Mouse (Mus musculus): Measurements from ENCODE around the gene Gm10972. TPM values are rescaled to one million over a fixed set of nuclear protein-coding genes. Genes with fewer than 3 reads are reported as not detected.
"Not testable (repeated sequence)": the region's sequence is repeated elsewhere in the genome, so short reads cannot be mapped to it uniquely, and the experiment has no call there.

The Gm10972 gene
- polyA plus RNA-seq, 1 experiment from 2014 or later: not detected

GRCm38 (mm10) chr3:94621740-94622507 lies 21.0 kb upstream of the Gm10972 start:
- Histone ChIP-seq H3K4me1 (replicated peaks) (peaks cover 37% of the 10 kb centered on the region), H3K27me3 (no peaks in the 10 kb centered on the region), H3K27ac (peak overlapping the region; percentile 75), H3K9ac (peak overlapping the region; percentile 39), H3K4me2 (peak overlapping the region; percentile 30), H3K4me3 (replicated peaks) (no peak overlapping the region), H3K36me3 (peaks cover 6% of the 10 kb centered on the region), H3K9me3 (replicated peaks) (no peaks in the 10 kb centered on the region)
- peak; percentile 88 for ATAC-seq (ENCODE audit: low read depth)
- DNase-seq: peak; percentile 31
- 73% methylated on average over 11 of the region's 11 CpGs for WGBS (ENCODE audit: insufficient replicate concordance)

DNA sequence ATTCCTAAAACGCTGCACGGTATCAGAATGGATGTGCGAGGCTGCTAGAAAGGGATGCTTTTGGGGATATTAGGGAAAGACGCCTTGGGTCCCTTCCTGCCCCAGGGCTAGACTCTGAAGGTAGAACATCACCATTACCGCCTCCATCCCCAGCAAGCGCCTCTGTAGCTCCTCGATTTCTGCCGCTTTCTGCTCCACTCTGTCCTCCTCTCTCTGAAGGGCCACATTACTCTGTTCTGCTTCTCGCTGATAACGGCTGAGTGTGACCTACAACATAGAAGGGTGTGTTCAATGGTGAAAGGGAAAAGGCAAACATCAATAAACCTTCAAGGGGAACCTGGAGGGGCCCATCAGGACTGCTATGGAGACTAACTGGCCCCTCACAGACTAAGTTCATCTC lies 20.4 kb upstream of the Gm10972 start:
- WGBS (ENCODE audit: insufficient replicate concordance): 62% methylated on average over 10 of the region's 10 CpGs
- DNase-seq (peak; percentile 57), ATAC-seq (ENCODE audit: low read depth) (peak; percentile 88)
- no peaks in the 10 kb centered on the region for H3K27me3 ChIP-seq
- H3K36me3 ChIP-seq: peaks cover 6% of the 10 kb centered on the region
- H3K4me1 ChIP-seq (replicated peaks): peaks cover 37% of the 10 kb centered on the region
- H3K9ac ChIP-seq: no peak overlapping the region
- H3K27ac ChIP-seq: peak overlapping the region; percentile 75
- H3K4me2 ChIP-seq: peak overlapping the region; percentile 30
- H3K9me3 ChIP-seq (replicated peaks): no peaks in the 10 kb centered on the region
- no peak overlapping the region for H3K4me3 ChIP-seq (replicated peaks)

GRCm38 (mm10) chr3:94624281-94624680 lies 18.6 kb upstream of the Gm10972 start:
- H3K9me3 ChIP-seq (replicated peaks): no peaks in the 10 kb centered on the region
- H3K4me3 ChIP-seq (replicated peaks): no peak overlapping the region
- H3K27me3 ChIP-seq: no peaks in the 10 kb centered on the region
- H3K9ac ChIP-seq: no peak overlapping the region
- DNase-seq (no peak), ATAC-seq (ENCODE audit: low read depth) (no peak)
- peaks cover 31% of the 10 kb centered on the region for H3K4me1 ChIP-seq (replicated peaks)
- peaks cover 6% of the 10 kb centered on the region for H3K36me3 ChIP-seq
- H3K27ac ChIP-seq: no peak overlapping the region
- WGBS (ENCODE audit: insufficient replicate concordance): 77% methylated on average over 4 of the region's 4 CpGs
- H3K4me2 ChIP-seq: no peak overlapping the region

DNA sequence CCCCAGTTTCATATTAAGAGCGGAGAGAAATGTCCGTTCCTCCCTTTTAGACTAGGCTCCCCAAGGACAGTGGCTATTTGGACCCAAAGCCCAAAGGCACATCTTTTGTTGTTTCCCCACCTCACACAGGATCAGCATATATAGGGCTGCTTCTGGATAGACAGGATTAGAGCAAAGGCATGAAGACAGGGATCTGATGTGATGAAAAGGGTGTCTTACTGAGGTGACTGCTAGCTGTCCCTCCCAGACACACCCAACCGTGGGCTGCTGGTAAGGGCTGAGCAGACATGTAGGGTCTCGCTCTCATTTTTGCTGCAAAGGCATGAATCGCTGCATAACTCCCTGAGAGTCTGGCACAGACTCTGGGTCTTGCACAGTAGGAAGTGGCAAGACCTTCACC lies 14.2 kb upstream of the Gm10972 start:
- WGBS (ENCODE audit: insufficient replicate concordance): 84% methylated on average over 5 of the region's 5 CpGs
- Histone ChIP-seq H3K36me3 (no peaks in the 10 kb centered on the region), H3K4me2 (no peak overlapping the region), H3K4me1 (replicated peaks) (peaks cover 2% of the 10 kb centered on the region; the same call in 1 of the 2 replicates), H3K4me3 (replicated peaks) (no peak overlapping the region), H3K27me3 (no peaks in the 10 kb centered on the region), H3K9me3 (replicated peaks) (no peaks in the 10 kb centered on the region), H3K27ac (no peak overlapping the region), H3K9ac (no peak overlapping the region)
- no peak for DNase-seq
- ATAC-seq (ENCODE audit: low read depth): no peak

GRCm38 (mm10) chr3:94629876-94630275 lies 13.0 kb upstream of the Gm10972 start:
- Histone ChIP-seq H3K4me1 (replicated peaks) (no peaks in the 10 kb centered on the region), H3K27me3 (no peaks in the 10 kb centered on the region), H3K4me2 (no peak overlapping the region), H3K27ac (no peak overlapping the region), H3K36me3 (no peaks in the 10 kb centered on the region), H3K9me3 (replicated peaks) (no peaks in the 10 kb centered on the region), H3K4me3 (replicated peaks) (no peak overlapping the region), H3K9ac (no peak overlapping the region)
- WGBS (ENCODE audit: insufficient replicate concordance): 64% methylated on average over 3 of the region's 3 CpGs
- ATAC-seq (ENCODE audit: low read depth) (no peak), DNase-seq (no peak)

DNA sequence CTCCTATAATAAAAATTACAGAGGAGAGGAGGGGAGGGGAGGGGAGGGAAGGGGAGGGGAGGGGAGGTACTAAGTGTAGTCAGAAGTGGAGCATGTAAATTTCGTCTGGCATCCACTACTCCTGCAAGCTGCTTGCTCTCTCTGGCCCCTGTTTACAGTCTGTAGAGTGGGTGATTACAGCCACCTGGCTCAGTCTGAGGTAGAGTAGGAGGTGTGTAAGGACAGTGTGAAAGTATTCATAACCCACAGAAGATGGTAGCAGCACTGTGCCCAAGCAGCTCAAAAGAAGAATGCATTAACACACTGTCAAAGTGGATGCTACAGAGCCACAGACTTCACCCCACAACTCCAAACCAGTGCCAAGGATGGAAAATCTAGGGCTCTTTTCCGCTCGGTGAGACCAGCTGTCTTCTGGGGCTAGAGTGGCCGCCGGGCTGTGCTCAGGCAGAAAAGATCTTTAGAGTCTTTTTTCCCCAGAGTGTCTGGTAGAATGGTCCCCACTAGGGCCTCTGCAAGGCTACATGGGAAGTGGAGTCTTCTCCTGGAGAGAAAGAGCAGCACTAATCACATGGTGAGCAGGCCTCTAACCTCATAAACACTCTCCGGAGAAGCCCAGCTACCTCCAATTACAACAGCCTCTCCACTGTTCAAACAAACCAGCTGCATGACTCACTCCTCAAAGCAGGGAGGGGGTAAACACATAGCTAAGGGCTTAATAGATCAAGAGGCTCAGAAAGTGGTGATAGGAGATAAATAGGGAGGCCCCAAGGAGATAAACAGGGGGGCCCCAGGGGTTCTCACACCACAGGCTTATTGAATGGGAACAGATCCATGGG lies 6.1 kb downstream of the Gm10972 start:
- H3K9me3 ChIP-seq (replicated peaks): no peaks in the 10 kb centered on the region
- peak overlapping the region; percentile 85 for H3K27ac ChIP-seq
- no peaks in the 10 kb centered on the region for H3K36me3 ChIP-seq
- H3K4me1 ChIP-seq (replicated peaks): peaks cover 37% of the 10 kb centered on the region
- H3K4me3 ChIP-seq (replicated peaks): no peak overlapping the region; the same call in 1 of the 2 replicates
- H3K4me2 ChIP-seq: peak overlapping the region; percentile 56
- WGBS (ENCODE audit: insufficient replicate concordance): 53% methylated on average over 6 of the region's 6 CpGs
- H3K9ac ChIP-seq: peak overlapping the region; percentile 63
- H3K27me3 ChIP-seq: no peaks in the 10 kb centered on the region
- DNase-seq: peak; percentile 50
- ATAC-seq (ENCODE audit: low read depth): peak; percentile 86

DNA sequence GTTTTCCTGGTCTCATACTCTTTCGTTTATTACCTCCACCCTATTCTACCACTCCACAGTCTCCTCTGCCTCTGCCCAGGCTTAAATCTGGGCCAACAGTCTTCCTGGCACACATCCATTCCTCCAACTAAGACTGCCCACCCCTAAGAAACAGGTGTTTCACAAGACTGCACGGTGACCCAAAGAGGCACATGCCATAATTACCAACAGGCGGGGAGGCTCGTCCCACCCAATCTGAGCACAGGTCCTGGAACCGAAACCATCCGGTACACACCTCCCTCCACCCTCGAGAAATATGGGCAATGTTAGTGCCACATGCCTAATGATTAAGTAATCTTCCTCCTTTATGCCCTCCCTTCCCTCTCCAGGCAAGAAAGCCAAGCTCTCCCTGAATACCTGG lies 7.5 kb downstream of the Gm10972 start:
- no peak overlapping the region for H3K4me2 ChIP-seq
- H3K27me3 ChIP-seq: no peaks in the 10 kb centered on the region
- no peak for ATAC-seq (ENCODE audit: low read depth)
- H3K4me1 ChIP-seq (replicated peaks): peaks cover 37% of the 10 kb centered on the region
- H3K9me3 ChIP-seq (replicated peaks): no peaks in the 10 kb centered on the region
- H3K4me3 ChIP-seq (replicated peaks): no peak overlapping the region
- WGBS (ENCODE audit: insufficient replicate concordance): 77% methylated on average over 7 of the region's 7 CpGs
- H3K9ac ChIP-seq: no peak overlapping the region
- H3K36me3 ChIP-seq: no peaks in the 10 kb centered on the region
- 0 out of 2 replicates have a peak overlapping the region, but pooled peaks have one; percentile 85 for H3K27ac ChIP-seq
- no peak for DNase-seq

DNA sequence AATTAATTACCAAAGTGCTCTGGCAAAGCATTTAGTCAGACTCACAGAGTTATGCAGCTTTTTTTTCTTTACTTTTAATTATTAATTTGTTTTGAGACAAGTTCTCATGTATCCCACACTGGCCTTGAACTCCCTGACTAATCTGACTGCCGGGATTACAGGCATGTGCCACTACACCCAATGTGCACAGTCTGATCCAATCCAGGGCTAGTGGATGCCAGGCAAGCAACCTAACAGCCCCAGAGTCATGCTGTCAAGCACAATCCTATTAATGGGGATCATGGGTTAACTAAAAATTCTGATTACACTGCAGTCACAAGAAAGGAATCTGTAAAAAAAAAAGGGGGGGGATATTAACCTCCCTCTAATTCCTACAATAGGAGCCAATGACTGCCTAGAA lies 11.1 kb downstream of the Gm10972 start:
- H3K9ac ChIP-seq; ATAC-seq (ENCODE audit: low read depth); H3K27ac ChIP-seq; H3K4me3 ChIP-seq (replicated peaks); H3K9me3 ChIP-seq (replicated peaks); H3K4me2 ChIP-seq; DNase-seq; H3K36me3 ChIP-seq; H3K27me3 ChIP-seq: not testable (repeated sequence)
- H3K4me1 ChIP-seq (replicated peaks): peaks cover 38% of the 10 kb centered on the region
- 55% methylated on average over 1 of the region's 1 CpGs for WGBS (ENCODE audit: insufficient replicate concordance)

- H3K36me3 ChIP-seq; H3K9me3 ChIP-seq (replicated peaks); DNase-seq; H3K27ac ChIP-seq; H3K27me3 ChIP-seq: not testable (repeated sequence)
- Histone ChIP-seq H3K4me2 (peak overlapping the region; percentile 82), H3K4me3 (replicated peaks) (peak overlapping the region; percentile 62), H3K4me1 (replicated peaks) (peaks cover 33% of the 10 kb centered on the region), H3K9ac (peak overlapping the region; percentile 72)
- peak; percentile 37 for ATAC-seq (ENCODE audit: low read depth)
- 6% methylated on average over 24 of the region's 47 CpGs for WGBS (ENCODE audit: insufficient replicate concordance)
These were observed 15.2 kb downstream of the Gm10972 start for GRCm38 (mm10) chr3:94657852-94658739.

DNA sequence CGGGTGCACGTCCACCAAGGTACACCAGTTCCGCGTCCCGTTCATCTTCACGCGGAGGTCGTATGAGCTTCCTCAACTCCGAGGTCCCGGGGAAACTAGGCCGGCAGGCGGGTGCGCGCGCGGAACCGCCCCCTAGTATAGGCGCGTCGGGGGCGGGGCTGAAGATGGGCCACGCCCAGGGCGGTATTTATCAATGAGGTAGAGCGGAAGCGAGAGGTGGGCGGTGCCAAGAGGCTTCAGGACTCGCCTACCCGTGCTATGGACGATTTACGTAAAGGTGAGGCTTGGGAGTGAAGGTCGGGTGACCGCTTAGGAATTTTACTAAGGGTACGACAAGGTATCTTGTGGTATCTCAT lies 15.8 kb downstream of the Gm10972 start, which contains the start of gene Tuft1:
TSS of gene Tuft1 (minus strand) at position 133 of the 356 bp plus-strand sequence.
- H3K27ac ChIP-seq: peak within 1 kb of the TSS; percentile 74
- DNase-seq: peak; percentile 94
- H3K4me1 ChIP-seq (replicated peaks): peaks cover 30% of the 10 kb centered on the region
- H3K36me3 ChIP-seq; H3K9me3 ChIP-seq (replicated peaks); H3K27me3 ChIP-seq: not testable (repeated sequence)
- peak within 1 kb of the TSS; percentile 62 for H3K4me3 ChIP-seq (replicated peaks)
- ATAC-seq (ENCODE audit: low read depth): peak; percentile 92
- H3K4me2 ChIP-seq: peak within 1 kb of the TSS; percentile 82
- H3K9ac ChIP-seq: peak within 1 kb of the TSS; percentile 72
- WGBS (ENCODE audit: insufficient replicate concordance): under 1% methylated on average over 22 of the region's 33 CpGs

Data from liver, embryonic 13.5 days (tissue).